Mouse (Mus musculus) heart, postnatal 0 days (tissue): ENCODE measurements around the gene Scn4a. TPM values are rescaled to one million over a fixed set of nuclear protein-coding genes. Genes with fewer than 3 reads are reported as not detected.
"Not testable (repeated sequence)": the region's sequence is repeated elsewhere in the genome, so short reads cannot be mapped to it uniquely, and the experiment has no call there.

Experiments used
- ATAC-seq: fragments of 200-750 bp; cut with Nextera tagmentation; 2 replicates; pipeline ENCODE4 v1.8.0; 2017; ENCODE audit warnings: low read depth, moderate number of reproducible peaks, moderate library complexity; ENCODE audit not compliant: insufficient read depth
- DNase-seq: peaks from one replicate; pipeline ENCODE4 v3.0.0-alpha.2; 2016; ENCODE audit warnings: low spot score
- H3K27ac ChIP-seq: fragments of 300-500 bp; sonication (generic); 2 replicates; pipeline ENCODE4 v1.5.1; 2014; ENCODE audit warnings: low read depth, mild to moderate bottlenecking
- H3K27me3 ChIP-seq: fragments of 300-500 bp; sonication (generic); 2 replicates; pipeline ENCODE4 v1.6.1; 2014; ENCODE audit warnings: low read length, mixed read lengths; ENCODE audit not compliant: control insufficient read depth, insufficient read depth
- H3K36me3 ChIP-seq: fragments of 300-500 bp; sonication (generic); replicated peaks from 2 replicates; pipeline ENCODE4 v1.6.1; 2014; ENCODE audit warnings: low read length, mixed read lengths; ENCODE audit not compliant: control insufficient read depth, insufficient read depth
- H3K4me1 ChIP-seq: fragments of 300-500 bp; sonication (generic); 2 replicates; pipeline ENCODE4 v1.6.1; 2014; ENCODE audit warnings: antibody characterized with exemption; ENCODE audit not compliant: control insufficient read depth, insufficient read depth
- H3K4me2 ChIP-seq: fragments of 300-500 bp; sonication (generic); 2 replicates; pipeline ENCODE4 v1.6.1; 2014; ENCODE audit warnings: low read depth, mild to moderate bottlenecking, low read length, moderate library complexity
- H3K4me3 ChIP-seq: fragments of 300-500 bp; sonication (generic); 2 replicates; pipeline ENCODE4 v1.5.1; 2014; ENCODE audit warnings: low read depth, low read length
- H3K9ac ChIP-seq: fragments of 300-500 bp; sonication (generic); replicated peaks from 2 replicates; pipeline ENCODE4 v1.6.1; 2014; ENCODE audit warnings: low read depth, low read length, mixed read lengths
- H3K9me3 ChIP-seq: fragments of 300-500 bp; sonication (generic); replicated peaks from 2 replicates; pipeline ENCODE4 v1.6.1; 2016; ENCODE audit warnings: low read length; ENCODE audit not compliant: control insufficient read depth
- CTCF ChIP-seq: IDR thresholded peaks from 2 replicates; pipeline ENCODE4 v1.5.1; 2016; ENCODE audit warnings: antibody characterized with exemption, control low read depth, low read depth
- EP300 ChIP-seq: IDR thresholded peaks from 2 replicates; pipeline ENCODE4 v1.6.1; 2016; ENCODE audit warnings: antibody characterized with exemption, low read depth
- WGBS: fragments of 180-500 bp; shearing (Covaris S2); extraction: QIAGEN DNeasy Blood & Tissue Kit; methylation state at CpG from one replicate; pipeline ENCODE4 v1.1.7; 2014; 5-methylcytosine and 5-hydroxymethylcytosine counted together
- polyA plus RNA-seq: library from polyadenylated mRNA; unstranded; fragments of >200 nt; fragmentation: Nextera tagmentation; extraction: Ambion mirVana; gene quantifications from 2 replicates; pipeline ENCODE4 v1.2.1, GENCODE M21; 2015
- total RNA-seq: library from RNA; depleted of rRNA; stranded (reverse); fragments of >200 nt; gene quantifications from 2 replicates; pipeline ENCODE4 v1.2.3, GENCODE M21; 2014; ENCODE audit warnings: low replicate concordance; rRNA removed

Gene Scn4a
- total RNA-seq (0.70 and 0.76 TPM in 2 replicates), polyA plus RNA-seq (0.23 and 0.51 TPM in 2 replicates)

- Histone ChIP-seq H3K36me3 (no peaks in the 10 kb centered on the region), H3K9ac (no peak within 1 kb of the TSS), H3K4me1 (peaks cover 10% of the 10 kb centered on the region), H3K27ac (no peak within 1 kb of the TSS), H3K9me3 (no peaks in the 10 kb centered on the region), H3K27me3 (no peaks in the 10 kb centered on the region), H3K4me2 (no peak within 1 kb of the TSS), H3K4me3 (no peak within 1 kb of the TSS)
- ATAC-seq = no peak
- TF ChIP-seq CTCF (no peak), EP300 (no peak)
- DNase-seq = no peak
- WGBS = 78% methylated on average over 12 of the region's 12 CpGs
These were observed at the start of gene Scn4a for GRCm38 (mm10) chr11:106353188-106353587. Gene Scn4a (minus strand): TSS chr11:106353288.

DNA sequence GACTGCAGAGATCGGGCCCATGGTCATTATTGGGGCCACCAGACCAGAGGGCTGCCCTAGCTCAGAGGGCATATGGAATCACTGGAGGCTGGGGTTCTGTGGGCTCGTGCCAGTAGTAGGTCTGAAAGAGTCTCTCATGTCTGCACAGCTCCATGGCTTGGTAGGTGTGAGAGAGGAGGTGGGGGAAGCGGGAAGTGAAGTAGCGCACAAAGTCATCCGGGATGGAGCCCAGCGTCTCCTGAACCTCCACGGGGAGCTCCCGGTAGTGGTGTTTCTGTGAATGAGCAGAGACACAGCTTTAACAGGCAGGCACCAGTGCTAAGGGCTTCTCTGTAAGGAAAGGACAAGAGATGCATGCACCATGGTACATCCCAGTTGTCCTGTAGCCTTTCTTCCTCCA is 45.4 kb upstream of the Scn4a start:
- H3K4me3 ChIP-seq = no peak overlapping the region
- TF ChIP-seq EP300 (no peak), CTCF (no peak)
- H3K27ac ChIP-seq = no peak overlapping the region
- no peak for DNase-seq
- peaks cover 47% of the 10 kb centered on the region for H3K36me3 ChIP-seq
- no peaks in the 10 kb centered on the region for H3K9me3 ChIP-seq
- WGBS = 83% methylated on average over 8 of the region's 8 CpGs
- H3K4me1 ChIP-seq = no peaks in the 10 kb centered on the region
- no peak overlapping the region for H3K4me2 ChIP-seq
- H3K27me3 ChIP-seq = no peaks in the 10 kb centered on the region
- H3K9ac ChIP-seq = no peak overlapping the region
- ATAC-seq = no peak

DNA sequence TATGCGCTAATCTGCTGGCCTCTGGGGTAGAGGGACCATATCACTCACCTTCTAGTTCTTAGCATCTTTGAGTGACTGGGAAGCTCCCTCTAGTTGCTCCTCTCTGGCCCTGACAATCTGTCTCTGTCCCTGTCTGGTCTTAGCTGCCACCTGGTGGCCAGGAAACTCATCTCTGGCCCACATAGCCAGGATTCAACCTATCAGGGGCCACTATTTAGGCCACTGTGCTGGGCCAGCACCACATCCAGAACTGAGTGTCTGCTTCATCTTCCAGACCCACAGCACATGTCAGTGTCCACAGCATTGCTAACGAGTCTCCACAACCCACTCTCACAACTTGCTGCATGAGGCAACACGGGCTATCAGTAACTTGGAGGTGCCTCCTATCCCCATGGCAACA is 44.6 kb upstream of the Scn4a start:
- TF ChIP-seq CTCF = peak; percentile 58
- no peak for TF ChIP-seq EP300
- WGBS = 76% methylated on average over 3 of the region's 3 CpGs
- Histone ChIP-seq H3K36me3 (peaks cover 38% of the 10 kb centered on the region), H3K4me3 (no peak overlapping the region), H3K9me3 (no peaks in the 10 kb centered on the region), H3K27me3 (no peaks in the 10 kb centered on the region), H3K27ac (no peak overlapping the region), H3K9ac (no peak overlapping the region), H3K4me2 (no peak overlapping the region), H3K4me1 (no peaks in the 10 kb centered on the region)
- ATAC-seq (no peak), DNase-seq (no peak)

- not testable (repeated sequence) for H3K27me3 ChIP-seq, H3K4me3 ChIP-seq, H3K4me2 ChIP-seq, ATAC-seq, H3K9ac ChIP-seq, H3K4me1 ChIP-seq, H3K9me3 ChIP-seq, H3K27ac ChIP-seq, DNase-seq
- H3K36me3 ChIP-seq = peaks cover 15% of the 10 kb centered on the region
- WGBS = 56% methylated on average over 2 of the region's 2 CpGs
These were observed 41.0 kb upstream of the Scn4a start for GRCm38 (mm10) chr11:106394055-106394454.

DNA sequence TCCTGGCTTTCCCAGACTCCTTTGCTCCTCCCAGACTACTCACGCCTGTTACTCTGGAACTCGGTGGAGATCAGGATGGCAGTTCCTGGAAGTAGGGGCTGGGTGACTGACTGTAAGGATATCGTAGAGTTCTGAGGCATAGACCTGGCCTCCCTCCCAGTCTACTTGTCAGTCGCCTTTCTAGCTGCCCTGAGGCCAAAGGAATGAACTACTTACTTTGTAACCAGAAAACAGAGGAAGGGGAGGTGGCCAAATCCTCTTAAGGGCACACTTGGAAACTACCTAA is 40.2 kb upstream of the Scn4a start:
- 44% methylated on average over 4 of the region's 4 CpGs for WGBS
- no peaks in the 10 kb centered on the region for H3K4me1 ChIP-seq
- no peak overlapping the region for H3K9ac ChIP-seq
- no peaks in the 10 kb centered on the region for H3K27me3 ChIP-seq
- DNase-seq (no peak), ATAC-seq (no peak)
- peaks cover 7% of the 10 kb centered on the region; the same call in 1 of the 2 replicates for H3K36me3 ChIP-seq
- TF ChIP-seq CTCF = no peak
- no peak for TF ChIP-seq EP300
- H3K9me3 ChIP-seq = no peaks in the 10 kb centered on the region
- no peak overlapping the region for H3K27ac ChIP-seq
- H3K4me3 ChIP-seq = no peak overlapping the region
- no peak overlapping the region for H3K4me2 ChIP-seq

DNA sequence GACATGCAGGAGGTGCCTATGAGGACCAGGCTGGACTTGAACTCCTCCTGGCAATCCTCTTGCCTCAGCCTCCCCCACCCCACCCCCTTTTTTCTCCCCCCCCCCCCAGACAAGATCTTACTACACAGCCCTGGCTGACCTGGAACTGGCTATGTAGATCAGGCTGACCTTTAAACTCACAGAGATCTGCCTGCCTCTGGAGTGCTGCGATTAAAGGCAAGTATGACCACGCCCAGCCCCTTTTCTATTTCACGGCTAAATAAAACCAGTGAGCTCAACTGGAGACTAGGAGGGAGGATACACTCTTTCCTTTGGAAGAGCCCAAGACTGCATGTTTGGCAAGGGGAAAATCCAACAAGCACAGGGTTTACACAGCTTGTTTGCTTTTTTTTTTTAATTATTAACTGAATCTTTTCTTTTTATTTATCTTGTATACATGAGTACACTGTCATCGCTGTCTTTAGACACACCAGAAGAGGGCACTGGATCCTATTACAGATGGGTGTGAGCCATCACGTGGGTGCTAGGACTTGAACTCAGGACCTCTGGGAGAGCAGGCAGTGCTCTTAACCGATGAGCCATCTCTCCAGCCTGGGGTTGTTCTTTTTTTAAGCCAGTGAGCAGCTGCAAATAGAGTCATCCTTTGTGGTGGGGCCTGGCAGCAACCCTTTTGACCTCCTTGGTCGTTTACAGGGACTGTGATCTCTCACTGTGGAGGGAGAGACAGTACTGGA is 39.7 kb upstream of the Scn4a start:
- WGBS = 61% methylated on average over 7 of the region's 7 CpGs
- Histone ChIP-seq H3K27me3 (no peaks in the 10 kb centered on the region), H3K36me3 (0 out of 2 replicates have a peak, but pooled peaks cover 5% of the 10 kb centered on the region), H3K9me3 (no peaks in the 10 kb centered on the region), H3K4me2 (no peak overlapping the region), H3K4me3 (no peak overlapping the region), H3K4me1 (peaks cover under 1% of the 10 kb centered on the region; the same call in 1 of the 2 replicates), H3K9ac (no peak overlapping the region), H3K27ac (no peak overlapping the region)
- no peak for ATAC-seq
- no peak for TF ChIP-seq EP300
- TF ChIP-seq CTCF = no peak
- DNase-seq = no peak
